Mouse (Mus musculus) stomach, postnatal 0 days (tissue): ENCODE measurements around the gene Pmm1.

Source experiments
- CTCF ChIP-seq: IDR thresholded peaks from 2 replicates; pipeline ENCODE4 v1.5.1; 2016; ENCODE audit warnings: antibody characterized with exemption, low read depth, mild to moderate bottlenecking, moderate library complexity
- EP300 ChIP-seq: optimal IDR thresholded peaks from 2 replicates; pipeline ENCODE3; 2016; ENCODE audit warnings: antibody characterized with exemption

GRCm38 (mm10) chr15:81943176-81943749, 17.5 kb downstream of the Pmm1 start:
- no peak for TF ChIP-seq EP300
- no peak for TF ChIP-seq CTCF
